Mouse (Mus musculus): ENCODE measurements around the gene Hcn3.

DNA sequence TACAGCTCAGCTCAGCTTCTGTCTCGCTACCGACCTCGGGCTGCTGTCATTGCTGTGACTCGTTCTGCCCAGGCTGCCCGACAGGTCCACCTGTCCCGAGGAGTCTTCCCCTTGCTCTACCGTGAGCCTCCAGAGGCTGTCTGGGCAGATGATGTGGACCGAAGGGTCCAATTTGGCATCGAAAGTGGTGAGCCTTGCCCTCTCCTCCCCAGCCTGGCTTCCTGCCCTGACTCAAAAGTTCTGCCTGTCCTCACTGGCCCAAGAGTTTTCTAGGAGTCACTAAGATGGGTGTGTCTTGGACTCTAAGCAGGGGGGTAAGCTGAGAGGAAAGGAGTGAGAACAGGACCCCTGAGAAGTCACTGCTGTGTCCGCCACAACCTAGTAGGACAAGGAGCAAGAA, 15.2 kb downstream of the Hcn3 start:
- no peak for TF ChIP-seq POLR2A (IDR thresholded peaks at IDR 0.05; ENCODE audit: insufficient read depth, low read length)
- TF ChIP-seq EP300 (IDR thresholded peaks at IDR 0.05; ENCODE audit: insufficient read depth, low read depth, low read length): no peak
- no peak for TF ChIP-seq CTCF (IDR thresholded peaks at IDR 0.05; ENCODE audit: low read depth, low read length)
